Mouse (Mus musculus) right cerebral cortex, postnatal 4 days (tissue): ENCODE measurements around the gene Vat1l.

Source experiments
- DNase-seq: peaks from one replicate; pipeline ENCODE4 v3.0.0-alpha.2; 2022

Vat1l gene

DNA sequence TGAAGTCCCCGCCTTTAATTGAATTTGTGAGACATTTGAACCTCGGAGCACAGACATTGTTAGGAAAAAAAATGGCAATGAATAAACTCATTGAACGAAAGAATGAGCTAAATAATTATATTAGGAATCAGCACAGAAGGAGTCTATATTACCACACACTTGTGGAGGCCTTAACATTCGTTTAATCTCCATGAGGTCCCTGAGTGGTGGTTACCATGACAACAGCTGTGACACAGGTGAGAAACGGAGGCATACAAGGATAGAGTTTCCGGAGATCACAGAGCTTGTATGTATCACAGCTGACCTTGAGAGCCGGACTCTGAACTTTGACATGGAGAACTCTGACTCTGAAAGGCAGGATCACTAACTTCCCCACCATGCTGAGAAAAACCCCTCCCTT lies 94.7 kb downstream of the Vat1l start:
- no peak for DNase-seq

DNA sequence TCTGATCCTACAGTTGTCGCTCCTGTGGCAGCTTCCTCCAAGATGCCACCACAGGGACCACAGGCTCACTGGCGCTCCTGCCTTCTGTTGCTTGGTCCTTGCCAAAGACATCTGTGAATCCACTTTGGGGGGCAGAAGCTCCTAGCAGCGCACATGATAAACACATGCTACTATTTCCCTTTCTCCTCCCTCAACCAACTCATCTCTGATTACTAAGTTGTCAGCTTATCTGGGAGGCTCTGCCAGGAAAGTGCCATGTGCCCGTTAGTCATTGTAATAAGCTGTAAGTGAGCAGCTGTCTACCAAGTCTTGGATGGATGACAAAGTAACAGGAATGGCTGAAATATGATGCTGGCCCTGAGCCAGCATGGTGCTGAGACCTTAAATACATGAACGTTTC lies 100.9 kb downstream of the Vat1l start:
- DNase-seq, result peak; percentile 16

DNA sequence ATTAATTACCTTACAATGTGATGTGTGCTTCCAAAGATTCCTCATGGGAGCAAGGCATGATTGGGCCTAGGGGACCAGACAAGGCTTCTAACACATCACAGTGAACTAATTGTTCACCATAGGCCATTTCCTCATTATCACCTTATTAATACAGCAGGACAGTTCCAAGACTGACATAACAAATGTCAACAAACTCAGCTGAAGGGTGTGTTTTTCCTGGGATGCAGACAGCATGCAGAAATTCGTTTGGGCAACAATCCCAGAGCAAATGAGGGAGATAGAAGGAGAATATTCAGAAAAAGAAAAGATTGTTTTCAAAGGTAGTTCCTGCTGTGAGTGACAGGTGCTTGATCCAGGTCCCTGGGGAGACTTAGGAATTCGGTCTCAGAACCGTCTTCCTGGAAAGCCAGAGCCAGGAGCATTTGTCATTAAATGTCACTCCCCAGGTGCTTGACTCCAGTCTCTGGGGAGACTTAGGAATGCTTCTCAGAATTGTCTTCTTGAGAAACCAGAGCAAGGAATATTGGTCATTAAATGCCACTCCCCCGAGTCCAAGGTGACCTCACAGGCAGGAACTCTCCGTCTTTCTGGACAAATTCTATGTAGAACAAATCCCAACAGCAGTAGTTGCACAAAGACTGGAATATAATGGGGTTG lies 109.4 kb downstream of the Vat1l start:
- DNase-seq, result no peak

DNA sequence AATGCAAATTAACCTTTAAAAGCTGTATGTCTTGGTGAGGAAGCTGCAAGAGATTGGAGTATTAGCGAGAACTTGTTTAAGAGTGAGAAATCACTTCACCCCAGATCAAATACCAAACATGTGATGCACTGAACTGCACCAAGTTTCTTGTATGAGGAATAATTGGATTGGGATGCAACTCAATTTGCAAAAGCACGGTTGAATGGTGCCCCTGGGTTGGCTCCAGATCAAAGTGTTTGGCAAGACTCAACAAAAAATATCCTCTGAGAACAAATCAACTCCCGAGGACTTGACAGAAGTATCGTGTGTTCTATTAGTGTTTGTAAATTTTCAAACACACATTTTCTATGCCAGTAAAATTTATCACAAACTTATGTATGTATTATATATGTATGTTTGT lies 112.7 kb downstream of the Vat1l start:
- DNase-seq, result no peak

DNA sequence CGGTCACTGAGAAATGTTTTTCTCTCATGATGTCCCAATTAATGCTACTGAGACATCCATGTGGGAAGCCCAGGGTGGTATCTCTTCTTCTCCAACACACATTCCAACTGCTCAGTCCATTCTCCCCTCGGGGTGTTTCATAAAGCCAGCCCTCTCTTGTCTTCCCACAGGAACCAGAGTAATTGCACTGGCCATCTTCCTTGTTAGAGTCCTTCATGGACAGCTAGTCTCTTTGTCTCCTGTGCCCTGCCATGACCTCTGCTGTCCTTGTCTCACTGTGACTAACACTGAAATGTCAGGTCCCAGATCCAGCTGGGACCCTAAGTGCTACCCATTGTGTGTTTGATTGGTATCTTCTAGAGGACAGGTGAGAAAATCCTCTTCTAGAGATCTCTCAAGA lies 116.7 kb downstream of the Vat1l start:
- DNase-seq, result no peak

DNA sequence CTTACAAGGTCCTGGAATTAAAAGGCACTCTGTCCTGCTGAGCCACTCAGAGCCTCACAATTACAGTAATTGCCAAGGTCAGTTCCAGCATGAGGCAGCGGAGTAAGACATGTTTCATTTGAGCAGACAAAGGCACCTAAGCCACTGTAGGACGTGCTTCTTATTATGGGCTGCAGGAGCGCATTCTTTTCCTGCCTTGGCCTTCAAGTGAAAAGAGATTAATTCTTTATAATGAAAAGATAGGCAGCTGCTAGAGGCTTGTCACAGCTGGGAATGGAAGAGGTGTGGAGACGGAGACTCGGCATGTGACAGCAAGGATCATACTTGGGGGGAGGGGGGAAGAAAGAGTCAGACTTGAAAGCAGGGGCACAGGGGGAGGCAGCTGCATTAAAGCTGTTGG lies 126.5 kb downstream of the Vat1l start:
- no peak for DNase-seq

DNA sequence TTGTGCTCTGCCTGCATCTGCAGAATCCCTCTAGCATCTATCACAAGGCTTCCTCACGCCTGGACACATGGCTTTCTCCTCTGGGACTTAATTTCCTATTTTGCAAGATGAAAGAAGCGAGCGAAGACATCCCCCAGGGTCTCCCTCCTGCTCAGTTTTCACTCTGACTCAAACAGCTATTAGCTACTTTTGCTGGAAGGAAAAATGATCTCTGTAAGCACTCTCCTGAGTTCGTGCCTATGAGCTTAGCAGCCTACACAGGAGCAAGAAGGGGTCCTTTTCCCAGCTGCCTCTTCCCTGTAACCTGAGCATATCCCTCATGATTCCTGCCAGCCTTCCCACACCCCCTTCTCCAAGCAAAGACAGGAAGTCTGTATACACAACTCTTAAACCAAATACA lies 127.5 kb downstream of the Vat1l start:
- no peak for DNase-seq

DNA sequence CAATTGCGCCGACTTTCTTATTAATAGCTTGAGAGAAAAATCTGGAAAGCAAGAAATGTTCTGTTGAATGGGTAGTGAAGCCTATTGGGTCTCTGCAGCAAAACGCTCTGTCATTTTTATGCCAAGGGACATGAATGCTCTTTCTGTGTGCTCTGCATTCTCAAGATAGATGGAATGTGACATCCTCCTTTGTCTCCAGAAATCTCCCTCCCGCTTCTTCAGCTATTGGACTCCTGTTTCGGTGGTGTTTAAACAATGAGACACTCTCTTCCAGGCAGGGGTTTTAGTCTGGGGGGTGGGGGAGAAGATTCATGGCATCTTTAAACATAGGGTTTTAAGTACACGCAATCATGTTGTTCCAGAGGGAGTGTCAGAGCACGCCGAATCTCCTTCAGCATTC lies 130.3 kb downstream of the Vat1l start:
- no peak for DNase-seq

DNA sequence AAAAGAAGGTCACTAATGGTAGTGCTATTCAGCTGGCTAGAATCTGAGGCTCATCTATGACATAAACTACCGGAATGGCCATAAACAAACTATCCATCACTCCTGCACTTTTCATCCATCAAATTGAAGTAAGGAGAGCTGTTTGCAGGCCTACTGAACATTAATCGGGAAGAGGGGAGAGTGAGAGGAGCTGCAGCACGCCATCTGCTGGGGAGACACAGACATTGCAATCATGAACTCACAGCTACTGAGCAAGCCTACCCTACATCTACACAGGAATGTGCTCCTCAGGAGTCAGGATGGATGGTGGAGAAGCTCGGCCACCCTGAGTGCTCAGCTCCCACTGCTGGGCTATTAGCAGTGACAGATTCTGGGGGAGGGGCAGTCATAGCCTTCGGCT lies 136.9 kb downstream of the Vat1l start:
- DNase-seq, result no peak

DNA sequence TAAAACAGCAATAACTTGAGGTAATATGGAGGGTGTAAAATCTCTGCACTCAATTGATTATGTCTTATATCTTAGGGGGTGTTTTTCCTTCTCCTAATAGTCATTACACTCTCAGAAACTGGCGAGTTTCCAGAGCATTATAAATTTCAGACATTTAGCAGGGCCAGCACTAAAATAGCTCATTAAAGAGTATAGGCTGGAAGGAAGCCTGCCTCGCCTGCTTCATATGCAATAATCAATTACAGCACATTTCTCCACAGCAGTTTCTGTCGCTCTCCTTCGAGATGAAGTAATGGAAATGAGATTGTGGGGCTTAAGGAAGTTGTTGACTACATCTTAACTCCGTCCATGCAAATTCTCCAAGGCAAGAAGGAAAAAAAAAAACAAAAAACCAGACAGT lies 139.4 kb downstream of the Vat1l start:
- DNase-seq, result no peak

DNA sequence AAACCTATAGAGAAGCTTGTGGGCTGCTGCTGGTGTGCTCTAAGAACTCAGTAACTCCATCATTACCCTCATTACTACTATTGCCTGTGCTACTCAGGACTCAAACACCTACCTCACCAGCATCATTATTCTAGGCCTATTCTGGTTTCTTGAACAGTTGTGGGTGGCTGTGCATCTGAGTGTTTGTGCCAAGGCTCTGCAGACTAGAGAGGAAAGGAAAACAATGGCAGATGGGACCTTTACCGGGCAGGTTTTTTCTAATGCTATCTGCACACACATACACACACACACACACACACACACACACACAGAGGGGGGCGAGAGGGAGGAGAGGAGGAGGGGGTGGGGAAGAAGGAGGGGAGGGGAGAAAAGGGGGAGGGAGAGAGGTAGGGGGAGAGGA lies 140.6 kb downstream of the Vat1l start:
- DNase-seq, result no peak

DNA sequence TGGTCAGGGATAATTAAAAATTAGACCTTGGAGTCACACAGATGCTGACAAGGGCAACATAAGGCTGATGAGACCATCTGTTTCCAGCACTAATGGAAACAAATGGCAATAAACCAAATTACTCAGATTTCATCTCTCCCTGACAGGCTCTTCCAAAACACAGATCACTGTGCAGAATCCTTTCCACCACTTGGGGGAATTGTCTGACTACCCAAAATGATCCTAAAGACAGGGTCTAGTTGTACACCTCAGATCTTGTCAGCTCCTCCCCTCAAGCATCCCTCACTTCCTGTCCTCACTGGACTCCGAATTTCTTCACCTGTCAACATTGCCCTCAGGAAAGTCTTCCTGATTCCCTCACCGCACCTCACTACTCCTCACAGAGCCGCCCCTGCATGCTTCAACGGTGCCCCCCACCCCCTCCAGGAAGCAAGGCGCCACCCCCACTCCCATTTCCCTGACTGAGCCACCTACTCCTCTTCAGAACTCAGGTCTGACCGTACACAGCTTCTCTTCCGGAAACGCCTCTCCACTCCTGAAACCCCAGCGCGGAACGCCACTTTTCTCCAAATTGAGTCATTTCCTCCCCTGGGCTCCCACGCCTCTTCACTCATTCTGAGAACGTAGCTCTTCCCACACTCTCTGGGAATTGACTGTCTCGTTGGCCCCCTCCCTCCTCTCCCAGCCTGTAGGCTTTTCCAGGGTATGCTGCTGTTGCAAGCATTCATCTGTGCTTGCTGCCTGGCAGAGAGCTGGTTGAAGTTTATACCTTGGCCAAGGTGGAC lies 146.4 kb downstream of the Vat1l start:
- DNase-seq, result no peak

DNA sequence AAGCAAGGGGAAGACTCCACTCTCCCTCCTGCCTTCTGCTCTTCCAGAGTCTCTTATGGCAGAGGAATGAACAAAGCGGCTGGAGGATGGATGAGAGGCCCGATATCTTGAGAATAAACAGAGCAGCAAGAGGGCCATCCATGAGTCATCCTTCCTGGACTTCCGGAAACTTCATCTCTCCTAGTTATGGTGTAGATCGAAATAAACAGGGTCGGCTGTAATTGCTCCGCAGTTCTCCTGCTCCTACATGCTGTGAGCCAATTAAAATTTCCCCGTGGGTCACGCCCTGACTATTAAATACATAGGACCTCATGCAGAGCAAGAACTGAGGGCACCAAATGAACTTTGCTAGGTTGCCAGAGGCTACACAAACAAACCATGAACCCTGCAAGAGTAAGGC lies 155.1 kb downstream of the Vat1l start:
- no peak for DNase-seq

DNA sequence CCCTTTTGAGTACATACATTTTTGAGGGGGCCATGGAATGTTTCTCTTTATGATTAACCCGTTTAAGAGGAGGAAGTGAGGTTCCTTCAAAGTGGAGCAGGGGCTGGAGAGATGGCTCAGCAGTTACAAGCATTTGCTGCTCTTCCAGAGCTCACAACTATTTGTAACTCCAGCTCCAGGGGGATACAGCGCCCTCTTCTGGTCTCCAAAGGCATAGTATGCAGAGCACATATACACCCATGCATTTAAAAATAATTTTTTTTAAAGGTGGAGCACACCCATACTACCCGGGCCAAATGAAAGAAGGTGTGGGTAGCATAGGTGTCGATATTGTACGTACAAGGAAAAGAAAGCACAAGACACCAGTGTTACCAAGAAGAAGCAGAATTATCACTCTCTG lies 157.8 kb downstream of the Vat1l start:
- peak; percentile 14 for DNase-seq

DNA sequence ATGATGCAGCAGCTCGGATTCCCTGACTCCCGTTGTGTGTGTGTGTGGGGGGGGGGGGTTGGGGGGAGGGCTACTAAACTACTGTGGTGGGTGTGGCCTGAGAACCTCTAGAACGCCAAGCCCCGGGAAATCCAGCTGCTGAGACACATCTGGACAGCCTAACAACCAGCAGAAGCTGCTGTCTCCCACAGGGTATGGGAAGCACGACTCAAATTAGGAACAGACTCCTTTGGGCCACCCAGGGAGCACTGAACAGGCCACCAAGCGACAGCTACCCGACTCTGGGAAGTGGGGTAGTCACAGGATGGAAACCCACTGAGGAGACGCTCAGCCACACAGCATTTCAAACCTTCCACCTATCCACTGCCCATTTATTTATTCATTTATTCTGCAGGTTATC lies 158.2 kb downstream of the Vat1l start:
- no peak for DNase-seq

DNA sequence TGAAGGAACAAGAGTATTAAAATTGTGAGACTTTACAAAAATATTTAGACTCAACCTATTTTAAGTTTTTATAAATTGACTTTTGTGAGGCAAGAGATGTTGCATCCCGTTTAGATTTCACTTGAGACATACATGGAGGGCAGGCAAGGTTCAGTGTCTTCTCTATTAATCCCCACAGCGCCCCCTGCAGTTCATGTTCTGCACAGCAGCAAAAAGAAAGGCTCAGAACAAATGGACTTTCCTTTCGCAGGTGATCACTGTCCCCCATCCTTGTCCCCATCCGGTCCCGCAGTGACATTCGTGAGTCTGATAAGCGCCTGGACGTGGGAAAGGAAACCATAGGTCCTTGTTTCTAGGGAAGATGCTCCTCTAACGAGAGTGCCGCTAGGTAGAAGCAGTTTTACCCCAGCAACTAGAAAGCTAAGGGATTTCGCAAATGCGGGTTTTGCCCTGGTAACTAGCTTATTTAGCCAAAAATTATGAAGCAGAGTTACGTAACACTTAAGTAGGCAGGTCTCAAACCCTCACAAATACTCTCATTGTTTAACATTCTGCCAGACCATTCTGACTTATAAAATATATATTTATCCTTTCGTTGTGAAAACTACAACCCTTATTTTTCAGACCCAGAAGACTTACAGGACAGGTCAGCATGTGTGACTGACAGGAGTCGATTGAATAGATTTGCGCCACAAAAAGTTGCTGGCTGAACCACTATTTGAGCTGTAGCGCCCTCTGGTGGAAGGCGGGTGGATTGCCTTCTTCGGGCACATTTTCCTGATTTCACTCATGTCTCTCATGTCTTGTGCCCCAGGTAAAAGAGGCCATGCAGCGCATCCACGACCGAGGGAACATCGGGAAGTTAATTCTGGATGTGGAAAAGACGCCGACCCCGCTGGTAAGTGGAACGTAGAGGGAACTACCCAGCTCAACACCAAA lies 163.9 kb downstream of the Vat1l start:
- DNase-seq, result peak; percentile 88

DNA sequence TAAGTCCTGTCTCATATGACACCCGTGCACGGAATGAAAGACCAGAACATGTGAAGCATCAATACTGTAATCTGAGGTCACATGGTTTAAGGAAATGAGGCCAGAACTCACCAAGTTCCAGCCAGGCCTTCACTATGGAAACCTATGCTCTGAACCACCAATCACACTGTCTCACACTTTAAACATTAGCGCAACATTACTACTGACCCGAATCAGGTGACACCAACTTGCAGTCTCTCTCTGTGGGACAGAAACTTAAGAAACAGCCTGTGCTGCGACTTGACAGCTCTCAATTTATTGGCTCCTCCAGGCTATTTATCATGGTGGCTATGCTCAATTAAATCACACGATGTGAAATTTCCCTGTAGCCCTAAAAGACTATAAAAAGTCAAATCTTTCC lies 169.0 kb downstream of the Vat1l start:
- DNase-seq, result no peak

DNA sequence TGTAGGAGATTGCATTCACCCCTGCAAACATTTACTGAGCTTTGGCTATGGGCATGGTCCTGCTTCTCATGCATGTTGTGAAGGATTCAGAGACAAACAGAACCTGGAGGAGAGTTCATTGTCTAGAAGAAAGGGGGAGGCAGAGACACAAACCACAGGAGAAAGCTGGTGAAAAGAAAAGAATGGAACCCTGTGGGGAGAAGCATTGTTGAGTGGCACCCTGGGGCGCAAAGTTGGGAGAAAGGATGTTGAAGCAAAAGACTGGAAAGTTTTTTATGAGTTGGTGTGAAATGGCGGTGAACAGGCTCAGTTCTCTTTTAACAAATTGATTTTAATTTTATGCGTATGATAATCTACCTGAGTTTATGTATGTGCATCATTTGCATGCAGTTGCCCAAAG lies 178.8 kb downstream of the Vat1l start:
- DNase-seq, result no peak

DNA sequence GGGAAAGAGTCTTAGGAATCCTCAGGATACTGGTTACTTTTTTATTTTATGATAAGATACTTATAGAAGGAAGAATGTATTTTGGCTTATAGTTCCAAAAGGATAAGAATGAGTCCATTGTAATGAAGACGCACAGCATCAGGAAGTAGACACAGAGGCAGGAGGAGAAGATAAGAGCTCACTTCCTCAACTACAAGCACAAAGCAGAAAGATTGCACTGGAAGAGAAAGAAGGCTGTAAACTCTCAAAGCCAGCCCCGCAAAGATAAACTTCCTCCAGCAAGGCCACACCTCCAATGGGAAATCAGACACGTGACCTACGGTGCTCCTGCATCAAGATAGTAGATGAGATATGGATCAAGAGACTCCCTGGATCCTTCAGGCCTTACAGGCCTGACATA lies 182.1 kb downstream of the Vat1l start:
- no peak for DNase-seq

DNA sequence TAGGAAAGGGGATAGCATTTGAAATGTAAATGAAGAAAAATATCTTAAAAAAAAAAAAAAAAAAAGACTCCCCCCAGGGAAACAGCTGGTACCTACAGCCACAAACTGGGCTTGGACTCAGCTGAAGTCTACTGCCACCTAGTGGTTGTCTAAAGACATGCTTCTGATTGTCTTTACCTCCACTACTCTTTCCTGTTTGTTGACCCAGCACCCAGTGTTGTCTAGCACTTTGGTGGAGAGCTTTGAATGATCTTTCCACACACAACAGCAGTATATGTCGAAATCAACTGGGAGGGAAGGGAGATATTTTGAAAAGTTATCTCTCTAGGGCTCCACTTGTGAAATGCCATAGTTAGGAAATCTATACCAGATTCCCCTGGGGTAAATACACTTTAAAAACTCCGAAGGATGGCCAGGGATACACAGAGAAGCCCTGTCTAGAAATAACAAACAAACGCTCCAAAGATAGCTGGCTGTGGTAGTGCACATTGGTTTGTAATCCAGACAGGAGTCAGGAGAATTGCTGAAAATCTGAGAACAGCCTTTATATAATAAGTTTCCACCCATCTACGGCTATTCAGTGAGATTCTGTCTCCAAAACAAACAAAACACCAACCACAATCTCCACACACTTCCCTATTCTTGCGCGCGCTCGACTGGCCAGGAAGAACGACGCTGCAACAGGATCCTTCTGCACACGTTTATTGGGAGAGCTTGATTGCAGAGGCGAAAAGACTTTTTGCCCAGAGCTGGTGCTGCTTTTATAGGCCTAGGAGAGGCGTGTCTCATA lies 185.2 kb downstream of the Vat1l start:
- no peak for DNase-seq

DNA sequence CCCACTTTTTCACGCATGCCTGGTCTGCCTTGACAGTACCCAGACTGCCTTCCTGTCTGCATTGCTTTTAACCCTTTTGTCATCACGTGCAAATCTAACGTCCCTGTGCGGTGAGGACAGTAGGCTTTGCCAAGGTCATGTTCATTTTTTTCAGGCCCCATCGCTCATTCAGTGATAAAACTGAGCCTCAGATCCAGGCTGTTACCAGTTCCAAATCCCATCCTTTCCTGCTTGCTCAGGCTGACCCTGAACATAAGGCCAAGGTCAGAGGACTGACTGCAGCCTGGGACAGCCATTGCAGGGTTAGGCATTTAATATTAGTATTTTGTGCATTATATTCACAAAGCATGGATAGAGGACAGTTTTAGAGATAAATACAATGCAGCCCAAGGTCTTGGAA lies 192.9 kb downstream of the Vat1l start:
- DNase-seq, result no peak

DNA sequence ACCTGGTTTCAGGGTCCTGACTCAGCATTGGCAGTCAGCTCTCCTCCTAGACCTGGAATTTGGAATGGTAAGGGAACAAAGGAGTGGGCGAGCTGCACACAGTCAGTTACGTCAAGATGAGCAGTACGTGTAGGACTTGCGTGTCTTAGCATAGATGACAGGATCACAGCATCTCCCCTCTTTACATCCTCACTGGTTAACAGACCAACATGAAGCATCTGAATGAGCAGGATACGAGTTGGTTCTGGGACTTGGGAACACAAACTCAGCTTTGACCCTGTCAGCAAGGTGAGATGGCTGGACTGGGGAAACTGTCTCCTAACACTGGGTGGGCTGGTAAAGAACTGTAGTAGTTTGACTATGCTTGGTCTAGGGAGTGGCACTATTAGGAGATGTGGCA lies 193.9 kb downstream of the Vat1l start:
- no peak for DNase-seq

DNA sequence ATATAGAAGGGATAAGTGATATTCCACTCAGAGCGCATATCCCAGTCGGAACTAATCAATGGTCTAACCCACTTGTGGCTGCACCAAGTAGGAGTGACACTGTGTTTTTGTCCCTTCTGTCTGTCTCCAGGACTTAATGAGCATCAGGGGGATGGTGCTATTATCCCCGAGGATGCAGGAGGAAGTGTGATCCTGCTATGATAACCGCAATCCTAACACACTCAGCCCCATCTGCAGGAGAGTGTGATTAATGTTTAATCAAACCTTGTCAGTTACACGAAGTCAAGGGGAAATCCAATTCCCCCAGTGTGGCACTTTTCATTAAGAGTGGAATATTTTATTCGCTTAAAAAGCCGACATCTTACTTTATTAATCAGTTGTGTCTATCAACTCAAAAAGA lies 196.3 kb downstream of the Vat1l start:
- DNase-seq, result no peak
